Mouse (Mus musculus) liver, adult (tissue): Measurements from ENCODE around the gene Zp2.

Source experiments
- GATA4 ChIP-seq: IDR thresholded peaks from 2 replicates; pipeline ENCODE4 v1.6.1; 2014; ENCODE audit warnings: mild to moderate bottlenecking, low read length; ENCODE audit not compliant: insufficient replicate concordance

The Zp2 gene

DNA sequence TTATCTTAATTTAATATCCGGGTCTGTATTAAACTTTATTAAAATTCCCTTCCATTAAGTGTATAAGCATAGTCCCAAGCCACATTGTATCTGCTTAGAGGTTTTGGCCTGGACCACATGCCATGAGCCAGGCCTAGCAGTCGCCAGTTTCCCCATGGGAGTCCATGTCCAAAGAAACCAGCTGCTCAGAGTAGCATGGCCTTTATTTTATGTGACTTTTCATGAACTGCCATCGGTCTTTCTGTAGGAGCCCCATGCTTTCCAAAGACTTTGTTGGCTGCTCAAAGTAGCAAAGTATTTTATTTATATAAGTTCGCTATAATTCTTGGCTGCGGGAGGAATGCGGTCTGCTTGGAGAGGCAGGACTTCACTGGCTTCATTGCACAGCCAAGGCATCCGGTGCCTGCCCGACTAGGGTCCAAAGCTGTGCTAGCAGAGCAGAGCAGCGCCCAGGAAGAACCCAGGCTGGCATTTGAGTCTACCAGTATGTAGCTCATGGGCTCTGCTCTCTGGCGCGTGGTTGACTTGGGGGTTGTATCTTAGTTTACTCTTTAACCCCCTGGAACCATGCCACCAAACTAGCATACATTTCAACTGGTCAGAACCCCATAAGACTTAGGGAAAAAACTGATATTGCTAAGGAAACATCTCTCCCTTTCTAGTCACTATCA is 18.6 kb upstream of the Zp2 start:
- TF ChIP-seq GATA4: no peak

DNA sequence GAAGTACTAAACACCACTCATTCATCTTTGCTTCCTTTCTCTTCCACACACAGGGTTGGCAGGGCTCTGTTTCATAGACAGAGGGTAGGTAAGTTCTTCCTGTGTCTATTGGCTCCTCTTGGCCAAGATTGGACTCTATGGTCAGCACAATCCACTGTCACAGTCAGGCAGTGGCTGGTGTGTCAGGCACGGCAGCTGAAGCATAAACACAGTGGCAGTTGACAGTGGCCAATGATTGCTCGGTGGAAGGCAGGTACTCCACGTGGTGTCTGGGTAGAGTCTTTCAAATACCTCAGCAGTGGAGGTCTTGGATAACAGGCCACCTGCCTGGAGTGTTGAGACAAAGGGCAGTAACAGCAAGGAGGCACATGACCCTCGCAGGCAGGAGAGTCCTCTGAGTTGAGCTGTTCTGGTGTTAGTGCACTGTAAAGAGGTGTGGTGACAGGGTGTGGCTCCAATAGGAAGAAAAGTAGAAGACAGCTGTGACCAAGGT is 13.1 kb upstream of the Zp2 start:
- TF ChIP-seq GATA4: no peak

DNA sequence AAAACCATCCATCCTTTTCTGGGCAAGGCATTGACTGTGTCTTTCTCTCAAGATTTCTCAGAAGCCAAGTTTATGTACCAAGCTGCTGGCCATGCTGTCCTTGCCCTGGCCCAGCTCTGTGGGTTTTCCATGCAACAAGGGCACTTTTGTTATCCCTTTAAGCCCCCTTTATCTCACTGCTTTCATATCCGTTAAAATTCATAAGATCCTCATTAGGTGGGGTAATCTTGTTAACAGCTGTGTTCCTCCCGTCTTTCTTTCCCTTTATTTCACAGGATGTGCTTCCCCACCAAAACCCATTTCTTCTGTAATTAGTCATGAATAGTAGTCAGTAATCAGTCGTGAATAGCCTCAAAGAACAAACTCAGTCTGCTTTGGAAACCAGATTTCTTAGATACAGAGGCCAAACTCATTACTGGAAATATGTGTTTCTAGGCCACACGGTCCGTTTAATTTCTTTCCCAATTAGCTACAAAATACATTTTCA is 12.5 kb upstream of the Zp2 start:
- no peak for TF ChIP-seq GATA4

DNA sequence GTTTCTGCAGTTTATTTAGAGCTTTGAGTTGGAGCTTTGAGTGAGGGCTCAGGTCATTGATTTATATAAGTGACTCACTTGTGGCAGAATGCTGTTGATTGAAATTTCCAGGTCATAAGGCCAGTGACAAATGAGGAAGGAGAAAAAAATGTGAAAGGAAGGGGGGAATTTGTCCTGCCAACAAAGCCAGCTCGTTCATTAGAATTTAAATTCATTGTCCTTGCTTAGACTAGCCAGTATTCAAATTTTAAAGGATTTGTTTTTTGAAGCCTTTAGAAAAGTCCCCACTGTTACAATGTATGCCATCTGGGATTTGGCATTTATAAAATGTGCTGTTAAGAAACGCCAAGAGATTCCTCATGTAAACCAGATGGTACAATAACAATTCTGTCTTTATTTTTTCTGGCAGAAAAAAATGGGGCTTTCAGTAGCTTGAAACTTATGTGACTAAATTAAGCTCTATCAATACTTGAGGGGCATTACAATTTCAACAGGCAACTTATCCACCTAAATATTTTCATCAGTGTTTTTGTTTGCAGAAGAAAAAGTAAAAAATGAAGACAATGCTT is 11.8 kb upstream of the Zp2 start:
- TF ChIP-seq GATA4: no peak

DNA sequence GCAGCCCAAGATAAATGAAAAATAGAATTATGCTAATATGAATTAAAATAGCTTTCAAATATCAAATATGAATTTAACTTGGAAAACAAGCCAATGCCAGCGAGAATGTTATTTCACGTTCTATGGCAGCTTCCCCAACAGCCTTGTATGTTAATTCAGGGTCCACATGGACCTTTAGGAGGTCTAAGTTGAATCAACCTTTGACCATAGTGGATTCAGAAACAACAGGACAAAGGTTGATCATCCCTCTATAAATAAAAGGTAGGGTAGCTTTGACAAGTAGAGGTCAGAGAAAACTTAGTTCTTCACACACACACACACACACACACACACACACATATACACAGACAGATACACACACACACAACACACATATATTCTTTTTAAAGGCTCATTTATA is 5.8 kb upstream of the Zp2 start:
- TF ChIP-seq GATA4: no peak

DNA sequence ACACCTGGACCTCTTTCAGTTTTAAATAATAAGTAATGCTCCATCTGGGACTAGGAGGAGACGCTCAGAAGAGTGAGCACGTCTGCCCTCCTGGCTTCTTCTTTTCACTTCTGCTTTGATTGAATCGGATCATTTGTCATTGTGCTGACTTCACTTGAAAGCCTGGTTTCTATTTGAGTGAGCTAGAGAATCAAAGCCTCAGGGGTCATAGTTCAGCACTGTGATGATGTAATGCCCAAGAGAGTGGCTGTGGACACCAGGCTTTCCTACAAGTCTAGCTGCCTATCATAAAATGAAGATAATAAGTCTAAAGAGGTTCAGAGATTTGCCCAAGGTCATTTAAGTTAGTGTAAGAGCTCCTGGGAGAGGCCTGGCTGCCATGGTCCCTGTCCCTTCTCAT is 5.2 kb upstream of the Zp2 start:
- TF ChIP-seq GATA4: no peak

DNA sequence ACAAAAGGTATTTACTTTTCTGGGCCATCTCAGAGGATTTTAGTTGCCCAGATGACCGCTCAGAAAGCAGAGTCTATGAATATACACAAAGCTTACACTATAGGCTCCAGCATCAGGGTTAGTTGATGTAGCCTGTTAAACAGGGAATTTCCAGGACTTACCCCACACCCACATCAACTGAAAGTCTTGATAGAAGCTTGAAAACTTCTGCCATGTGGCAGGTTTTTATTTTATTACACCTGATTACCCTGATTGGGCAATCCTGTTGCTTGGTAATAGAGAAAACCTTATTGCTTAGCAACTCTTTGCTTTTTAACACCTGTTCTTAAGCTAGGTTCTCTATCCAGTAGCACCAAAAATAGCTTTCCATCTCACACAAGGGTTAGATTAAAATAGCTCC is 2.3 kb downstream of the Zp2 start:
- TF ChIP-seq GATA4: no peak

DNA sequence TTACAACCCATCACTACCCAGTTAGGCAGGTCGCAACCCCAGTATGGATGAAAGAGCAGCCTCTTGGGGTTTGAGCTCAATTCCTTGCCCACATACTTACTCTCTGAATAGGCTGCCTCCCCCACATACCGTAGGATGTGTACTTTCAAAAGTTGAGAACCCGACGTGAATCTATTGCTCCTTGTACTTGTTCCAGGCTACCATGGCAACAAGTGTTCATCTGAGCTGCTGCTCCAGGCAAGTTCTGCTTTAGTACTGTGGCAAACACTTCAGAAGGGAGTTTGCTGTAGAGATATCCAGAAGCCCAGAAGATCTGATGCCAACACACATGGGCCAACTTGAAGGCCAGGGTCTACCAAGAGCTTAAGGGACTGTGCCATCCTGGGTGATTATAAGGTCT is 16.1 kb downstream of the Zp2 start:
- no peak for TF ChIP-seq GATA4

DNA sequence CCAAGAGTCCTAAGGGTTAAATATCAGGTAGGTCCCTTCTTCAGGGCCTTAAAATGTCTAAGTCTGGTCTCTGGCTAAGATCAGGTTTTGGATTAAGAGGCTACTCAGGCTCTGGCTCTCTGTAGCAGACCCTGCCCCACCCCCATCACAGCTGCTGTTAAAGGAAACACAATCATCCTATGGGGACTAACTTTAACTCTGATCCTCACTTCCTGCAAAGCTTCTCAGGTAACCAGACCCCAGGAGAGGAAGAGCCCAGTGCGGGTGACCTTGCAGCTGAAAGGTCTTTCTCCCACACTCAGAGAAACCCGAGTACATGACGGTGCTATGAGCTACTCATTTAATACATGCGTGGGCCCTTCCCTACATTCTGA is 17.4 kb downstream of the Zp2 start:
- TF ChIP-seq GATA4: no peak

DNA sequence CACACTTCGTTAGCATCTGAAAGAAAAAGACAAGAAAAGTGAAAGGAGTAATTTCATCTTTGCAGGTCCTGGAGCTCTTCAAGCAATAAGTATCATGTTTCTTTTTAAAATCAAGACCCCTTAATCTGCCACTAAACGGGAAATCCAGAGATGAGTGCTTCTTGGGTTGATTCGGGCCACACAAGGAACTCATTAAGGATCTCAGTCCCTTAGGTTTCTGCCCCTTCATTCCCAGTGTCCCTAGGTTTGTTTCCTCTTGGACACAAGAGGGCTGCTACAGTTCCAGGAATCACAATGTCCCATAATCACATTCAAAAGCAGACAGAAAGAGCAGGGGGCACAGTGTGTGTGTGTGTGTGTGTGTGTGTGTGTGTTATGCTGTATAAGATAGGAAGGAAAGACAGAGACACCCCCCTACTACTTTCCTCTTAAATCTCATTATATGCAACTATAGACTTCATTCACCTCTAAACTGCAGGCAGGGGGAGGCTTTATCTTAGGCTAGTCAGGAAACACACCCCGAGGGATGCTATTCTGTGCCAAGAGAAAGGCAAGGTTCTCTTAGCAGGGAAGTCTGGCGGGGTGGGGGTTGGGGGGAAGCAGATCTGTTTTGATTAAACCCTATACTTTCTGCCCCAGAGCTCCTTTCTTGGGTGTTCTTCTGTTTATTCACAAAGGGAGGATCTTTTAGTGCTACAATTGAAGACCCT is 18.0 kb downstream of the Zp2 start:
- no peak for TF ChIP-seq GATA4

DNA sequence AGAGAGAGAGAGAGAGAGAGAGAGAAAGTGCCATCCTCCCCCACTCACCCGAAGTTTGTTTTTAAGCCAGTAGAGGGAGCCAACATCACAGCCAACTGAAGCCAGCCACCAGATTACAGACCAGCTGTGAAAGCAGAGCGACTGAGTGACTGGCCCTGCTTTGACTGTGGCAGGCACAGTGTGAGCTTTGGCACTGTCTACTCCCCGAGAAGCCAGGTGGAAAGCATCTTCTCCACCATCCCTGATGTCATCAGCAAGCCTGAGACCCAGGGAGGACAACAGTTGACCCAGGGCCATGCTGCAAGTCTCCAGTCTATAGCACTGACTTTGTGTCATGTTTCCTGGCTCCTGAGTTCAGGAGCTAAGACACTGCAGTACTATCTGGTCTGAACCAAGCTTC is 20.2 kb downstream of the Zp2 start:
- peak; percentile 11; the same call in 1 of the 2 replicates for TF ChIP-seq GATA4

DNA sequence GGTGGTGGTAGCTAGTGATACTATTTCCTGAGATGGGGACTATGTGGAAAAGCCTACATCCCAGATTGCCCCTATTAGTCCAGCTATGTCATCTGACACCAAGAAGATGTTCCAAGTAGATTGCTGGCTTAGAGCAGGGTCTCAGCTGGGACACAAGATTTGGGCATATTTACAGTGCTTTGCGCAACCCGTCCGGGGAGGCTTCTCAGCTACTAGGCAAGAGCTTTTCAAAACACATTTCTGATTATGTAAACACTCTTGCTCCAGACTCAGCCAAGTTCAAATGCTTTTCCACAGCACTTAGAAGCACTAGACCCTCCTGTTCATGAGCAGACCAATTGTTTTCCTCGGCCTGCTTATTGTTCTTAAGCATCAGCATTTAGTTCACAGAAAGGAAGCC is 21.3 kb downstream of the Zp2 start:
- TF ChIP-seq GATA4: no peak

DNA sequence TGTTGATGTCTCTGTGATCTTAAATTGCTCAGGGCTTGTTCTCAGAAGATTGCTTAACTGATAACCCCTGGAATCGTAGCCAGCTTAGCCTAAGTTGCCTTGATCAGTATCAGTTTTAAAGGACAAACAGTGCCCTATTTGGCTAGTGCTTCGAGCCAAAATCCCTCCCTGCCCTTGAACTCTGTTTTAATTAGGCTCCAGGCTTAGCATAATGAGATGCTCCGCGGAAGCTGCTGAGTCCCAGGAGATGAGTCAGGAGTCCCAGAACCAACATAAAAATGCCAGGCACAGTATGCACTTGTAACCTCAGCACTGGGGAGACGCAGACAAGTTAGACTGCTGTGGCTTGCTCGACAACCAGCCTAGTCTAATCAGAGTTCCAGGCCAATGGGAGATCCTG is 27.6 kb downstream of the Zp2 start:
- no peak for TF ChIP-seq GATA4

DNA sequence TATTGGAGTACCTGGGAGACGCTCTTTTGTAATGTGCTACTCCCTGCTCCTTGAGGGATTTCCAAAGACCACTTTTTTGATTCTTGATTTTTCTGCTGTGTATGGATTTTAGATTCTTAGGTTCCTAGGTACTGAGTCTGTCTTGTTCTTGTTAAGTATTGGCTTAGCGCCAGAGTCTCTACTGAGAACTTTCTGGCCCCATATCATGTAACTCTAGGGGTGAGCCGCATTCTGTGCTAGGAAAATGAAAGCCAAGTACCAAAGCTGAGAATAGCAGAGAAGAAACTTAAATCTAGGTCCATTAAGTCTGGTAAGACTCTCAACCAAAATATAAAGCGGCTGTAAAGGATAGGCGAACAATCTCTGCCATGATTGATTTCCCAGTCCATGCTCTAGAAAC is 28.1 kb downstream of the Zp2 start:
- no peak for TF ChIP-seq GATA4

DNA sequence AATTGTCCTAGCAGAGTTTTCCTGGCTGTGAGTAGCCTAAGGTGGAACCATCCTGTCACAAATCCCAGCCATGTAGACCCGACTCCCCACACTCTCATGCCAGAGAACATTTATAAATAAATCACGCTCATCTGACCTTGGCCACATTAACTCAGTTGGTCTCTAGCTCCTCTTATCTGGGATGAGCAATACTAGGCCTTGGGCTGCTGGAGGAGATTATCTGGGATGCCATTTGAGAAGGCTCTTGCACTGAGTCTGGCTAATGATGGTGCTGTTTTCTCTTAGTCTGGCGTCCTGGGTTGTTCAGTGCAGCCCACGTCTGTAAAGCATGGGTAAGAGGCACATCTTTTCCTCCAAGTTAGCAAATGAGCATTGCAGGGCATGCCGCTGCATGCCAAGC is 35.4 kb downstream of the Zp2 start:
- TF ChIP-seq GATA4: no peak

DNA sequence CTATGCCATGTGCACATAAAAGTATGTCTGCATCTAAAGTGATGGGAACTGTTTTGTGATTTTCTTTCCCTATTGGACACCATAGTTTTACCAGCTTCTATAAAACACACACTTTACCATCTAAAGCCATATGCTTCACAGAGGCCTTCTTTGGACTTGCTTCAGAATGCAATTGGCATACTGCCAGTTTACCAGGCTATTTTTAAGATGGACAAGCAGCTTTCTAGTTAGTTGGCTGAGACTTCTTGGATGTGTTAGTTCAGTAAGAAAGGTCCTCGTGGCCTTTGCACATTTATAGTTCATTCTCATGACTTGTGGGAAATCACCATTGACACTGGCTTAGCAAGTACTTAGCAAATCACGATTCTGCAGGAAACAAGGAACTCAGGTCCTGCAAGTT is 38.7 kb downstream of the Zp2 start:
- TF ChIP-seq GATA4: no peak

DNA sequence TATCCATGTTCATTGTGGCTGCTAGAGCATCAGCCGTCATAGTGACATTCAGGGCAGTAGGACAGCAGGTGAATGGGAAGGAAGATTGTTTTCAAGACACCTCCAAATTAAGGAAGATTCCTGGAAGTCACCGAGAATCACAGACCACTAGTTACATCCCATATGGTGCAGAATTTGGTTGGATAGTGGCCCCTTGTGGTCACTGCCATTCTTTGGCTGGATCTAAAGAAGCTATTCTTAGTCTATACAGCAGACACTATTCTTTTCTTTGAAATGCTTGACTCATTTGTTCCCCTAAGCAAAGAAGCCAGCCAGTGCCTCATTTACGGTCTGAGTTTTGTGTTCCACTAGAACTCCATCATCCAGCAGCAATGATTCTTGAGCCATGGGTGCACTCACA is 40.1 kb downstream of the Zp2 start:
- TF ChIP-seq GATA4: no peak

DNA sequence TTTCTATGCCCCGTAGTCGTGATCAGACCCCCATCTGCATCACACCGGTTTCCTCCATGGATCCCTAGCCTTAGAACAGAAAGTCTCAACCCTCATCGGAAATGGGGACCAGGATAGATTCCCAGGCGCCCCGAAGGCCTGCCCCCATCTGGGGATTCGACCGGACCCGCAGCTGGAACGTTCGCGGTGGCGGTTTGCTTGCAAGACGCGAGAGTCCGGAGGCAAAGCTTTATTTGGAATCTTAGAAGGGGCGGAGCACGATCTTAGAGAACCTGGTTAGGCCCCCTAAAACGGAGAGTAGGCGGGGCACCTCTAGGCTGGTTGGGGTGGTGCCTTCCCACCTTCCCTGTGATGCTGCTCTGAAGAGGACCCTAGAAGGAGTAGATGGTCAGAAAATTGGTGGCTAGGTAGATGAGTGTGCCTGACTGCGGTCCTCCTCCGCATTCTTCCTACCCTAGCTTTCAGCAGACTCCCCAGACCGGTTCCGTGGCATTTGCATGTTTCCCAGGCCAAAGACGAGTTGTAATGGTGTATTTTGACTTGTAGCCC is 42.0 kb downstream of the Zp2 start:
- no peak for TF ChIP-seq GATA4
